Mouse (Mus musculus) lung, embryonic 16.5 days (tissue): ENCODE results near the gene Traf3ip3. TPM values are rescaled to one million over a fixed set of nuclear protein-coding genes. Genes with fewer than 3 reads are reported as not detected.

Experiments
- ATAC-seq: fragments of 200-750 bp; cut with Nextera tagmentation; 2 replicates; pipeline ENCODE4 v1.8.0; 2017; ENCODE audit warnings: low read depth, mild to moderate bottlenecking, moderate library complexity
- H3K27ac ChIP-seq: fragments of 300-500 bp; sonication (generic); 2 replicates; pipeline ENCODE4 v1.5.1; 2014; ENCODE audit warnings: mild to moderate bottlenecking, control low read depth, low read length
- H3K27me3 ChIP-seq: fragments of 300-500 bp; sonication (generic); 2 replicates; pipeline ENCODE4 v1.6.1; 2014; ENCODE audit warnings: low read depth, low read length, mixed read lengths; ENCODE audit not compliant: control insufficient read depth, insufficient read depth
- H3K36me3 ChIP-seq: fragments of 300-500 bp; sonication (generic); 2 replicates; pipeline ENCODE4 v1.6.1; 2014; ENCODE audit warnings: low read length; ENCODE audit not compliant: control insufficient read depth, insufficient read depth
- H3K4me1 ChIP-seq: fragments of 300-500 bp; sonication (generic); replicated peaks from 2 replicates; pipeline ENCODE4 v1.6.1; 2014; ENCODE audit warnings: low read length, mixed read lengths; ENCODE audit not compliant: control insufficient read depth, insufficient read depth
- H3K4me2 ChIP-seq: fragments of 300-500 bp; sonication (generic); 2 replicates; pipeline ENCODE4 v1.6.1; 2014; ENCODE audit warnings: low read depth, low read length, control low read depth
- H3K4me3 ChIP-seq: fragments of 300-500 bp; sonication (generic); 2 replicates; pipeline ENCODE4 v1.5.1; 2014; ENCODE audit warnings: mild to moderate bottlenecking, low read length, control low read depth
- H3K9ac ChIP-seq: fragments of 300-500 bp; sonication (generic); 2 replicates; pipeline ENCODE4 v1.6.1; 2014; ENCODE audit warnings: low read length, control low read depth
- H3K9me3 ChIP-seq: fragments of 300-500 bp; sonication (generic); 2 replicates; pipeline ENCODE4 v1.6.1; 2016; ENCODE audit warnings: low read length; ENCODE audit not compliant: control insufficient read depth
- WGBS: fragments of 180-500 bp; shearing (Covaris S2); extraction: QIAGEN DNeasy Blood & Tissue Kit; methylation state at CpG from one replicate; pipeline ENCODE4 v1.1.7; 2014; 5-methylcytosine and 5-hydroxymethylcytosine counted together
- polyA plus RNA-seq: library from polyadenylated mRNA; unstranded; fragments of >200 nt; fragmentation: Nextera tagmentation; extraction: Ambion mirVana; gene quantifications from 2 replicates; pipeline ENCODE4 v1.2.1, GENCODE M21; 2015

Traf3ip3 gene
- 3.2 and 5.5 TPM in 2 replicates for polyA plus RNA-seq

- no peaks in the 10 kb centered on the region for H3K4me1 ChIP-seq
- H3K4me2 ChIP-seq: no peak within 1 kb of the TSS
- no peaks in the 10 kb centered on the region for H3K9me3 ChIP-seq
- H3K4me3 ChIP-seq: no peak within 1 kb of the TSS
- H3K36me3 ChIP-seq: no peaks in the 10 kb centered on the region
- 0 out of 2 replicates have a peak within 1 kb of the TSS, but pooled peaks have one; percentile 6 for H3K27ac ChIP-seq
- 49% methylated on average over 5 of the region's 5 CpGs for WGBS
- peak; percentile 68 for ATAC-seq
- no peaks in the 10 kb centered on the region for H3K27me3 ChIP-seq
- H3K9ac ChIP-seq: no peak within 1 kb of the TSS
Measured at GRCm38 (mm10) chr1:193201383-193201778, at the start of gene Traf3ip3. Gene Traf3ip3 (minus strand): TSS chr1:193201703.

GRCm38 (mm10) chr1:193250026-193250425 is 48.5 kb upstream of the Traf3ip3 start:
- no peak overlapping the region for H3K9ac ChIP-seq
- no peaks in the 10 kb centered on the region for H3K36me3 ChIP-seq
- no peaks in the 10 kb centered on the region for H3K27me3 ChIP-seq
- 61% methylated on average over 2 of the region's 2 CpGs for WGBS
- H3K9me3 ChIP-seq: no peaks in the 10 kb centered on the region
- H3K27ac ChIP-seq: no peak overlapping the region
- ATAC-seq: no peak
- no peak overlapping the region for H3K4me2 ChIP-seq
- H3K4me3 ChIP-seq: no peak overlapping the region
- H3K4me1 ChIP-seq: no peaks in the 10 kb centered on the region

GRCm38 (mm10) chr1:193244235-193244634 is 42.7 kb upstream of the Traf3ip3 start:
- Histone ChIP-seq H3K27ac (no peak overlapping the region), H3K27me3 (no peaks in the 10 kb centered on the region), H3K9ac (no peak overlapping the region), H3K36me3 (no peaks in the 10 kb centered on the region), H3K4me3 (no peak overlapping the region), H3K4me2 (no peak overlapping the region), H3K9me3 (no peaks in the 10 kb centered on the region), H3K4me1 (no peaks in the 10 kb centered on the region; the same call in 1 of the 2 replicates)
- WGBS: 79% methylated on average over 6 of the region's 6 CpGs
- ATAC-seq: no peak

GRCm38 (mm10) chr1:193243571-193244193 is 42.2 kb upstream of the Traf3ip3 start:
- ATAC-seq: no peak
- peak overlapping the region; percentile 55; the same call in 1 of the 2 replicates for H3K27ac ChIP-seq
- no peak overlapping the region for H3K4me2 ChIP-seq
- H3K4me3 ChIP-seq: no peak overlapping the region
- 40% methylated on average over 10 of the region's 10 CpGs for WGBS
- no peaks in the 10 kb centered on the region for H3K27me3 ChIP-seq
- H3K4me1 ChIP-seq: no peaks in the 10 kb centered on the region; the same call in 1 of the 2 replicates
- H3K36me3 ChIP-seq: no peaks in the 10 kb centered on the region
- no peak overlapping the region for H3K9ac ChIP-seq
- no peaks in the 10 kb centered on the region for H3K9me3 ChIP-seq

GRCm38 (mm10) chr1:193242863-193243262 is 41.4 kb upstream of the Traf3ip3 start:
- WGBS: 62% methylated on average over 4 of the region's 4 CpGs
- H3K9ac ChIP-seq: no peak overlapping the region
- no peaks in the 10 kb centered on the region for H3K36me3 ChIP-seq
- no peaks in the 10 kb centered on the region for H3K27me3 ChIP-seq
- H3K9me3 ChIP-seq: no peaks in the 10 kb centered on the region
- H3K27ac ChIP-seq: peak overlapping the region; percentile 67
- no peaks in the 10 kb centered on the region; the same call in 1 of the 2 replicates for H3K4me1 ChIP-seq
- H3K4me2 ChIP-seq: no peak overlapping the region
- ATAC-seq: peak; percentile 55
- H3K4me3 ChIP-seq: no peak overlapping the region

GRCm38 (mm10) chr1:193242238-193242637 is 40.7 kb upstream of the Traf3ip3 start:
- H3K4me2 ChIP-seq: no peak overlapping the region
- H3K4me3 ChIP-seq: no peak overlapping the region
- no peak overlapping the region for H3K9ac ChIP-seq
- no peaks in the 10 kb centered on the region; the same call in 1 of the 2 replicates for H3K4me1 ChIP-seq
- H3K27me3 ChIP-seq: no peaks in the 10 kb centered on the region
- H3K27ac ChIP-seq: peak overlapping the region; percentile 67
- ATAC-seq: peak; percentile 97
- WGBS: 44% methylated on average over 8 of the region's 8 CpGs
- no peaks in the 10 kb centered on the region for H3K36me3 ChIP-seq
- H3K9me3 ChIP-seq: no peaks in the 10 kb centered on the region

GRCm38 (mm10) chr1:193241436-193241835 is 39.9 kb upstream of the Traf3ip3 start:
- Histone ChIP-seq H3K4me2 (no peak overlapping the region), H3K27me3 (no peaks in the 10 kb centered on the region), H3K4me3 (no peak overlapping the region), H3K36me3 (no peaks in the 10 kb centered on the region), H3K4me1 (no peaks in the 10 kb centered on the region; the same call in 1 of the 2 replicates), H3K9ac (no peak overlapping the region), H3K27ac (no peak overlapping the region), H3K9me3 (no peaks in the 10 kb centered on the region)
- WGBS: 84% methylated on average over 4 of the region's 4 CpGs
- ATAC-seq: no peak

- Histone ChIP-seq H3K4me1 (no peaks in the 10 kb centered on the region; the same call in 1 of the 2 replicates), H3K36me3 (no peaks in the 10 kb centered on the region), H3K4me3 (no peak overlapping the region), H3K9me3 (no peaks in the 10 kb centered on the region), H3K9ac (no peak overlapping the region), H3K27me3 (no peaks in the 10 kb centered on the region), H3K27ac (no peak overlapping the region), H3K4me2 (no peak overlapping the region)
- ATAC-seq: no peak
- 52% methylated on average over 4 of the region's 4 CpGs for WGBS
Measured at GRCm38 (mm10) chr1:193238426-193238825, 36.9 kb upstream of the Traf3ip3 start.

GRCm38 (mm10) chr1:193234930-193235329 is 33.4 kb upstream of the Traf3ip3 start:
- Histone ChIP-seq H3K36me3 (no peaks in the 10 kb centered on the region), H3K27me3 (no peaks in the 10 kb centered on the region), H3K4me1 (peaks cover 3% of the 10 kb centered on the region; the same call in 1 of the 2 replicates), H3K9ac (no peak overlapping the region), H3K4me3 (no peak overlapping the region), H3K9me3 (no peaks in the 10 kb centered on the region), H3K4me2 (no peak overlapping the region), H3K27ac (no peak overlapping the region)
- 52% methylated on average over 7 of the region's 7 CpGs for WGBS
- ATAC-seq: no peak
